Mouse (Mus musculus) cerebellum, postnatal 10 days (tissue): ENCODE data around the gene Map3k14.

Source experiments
- DNase-seq, 2 experiments: peaks; one replicate each; pipeline ENCODE4 v3.0.0; 2021; ENCODE audit warnings: mixed read lengths in 2 of 2

Map3k14 gene

DNA sequence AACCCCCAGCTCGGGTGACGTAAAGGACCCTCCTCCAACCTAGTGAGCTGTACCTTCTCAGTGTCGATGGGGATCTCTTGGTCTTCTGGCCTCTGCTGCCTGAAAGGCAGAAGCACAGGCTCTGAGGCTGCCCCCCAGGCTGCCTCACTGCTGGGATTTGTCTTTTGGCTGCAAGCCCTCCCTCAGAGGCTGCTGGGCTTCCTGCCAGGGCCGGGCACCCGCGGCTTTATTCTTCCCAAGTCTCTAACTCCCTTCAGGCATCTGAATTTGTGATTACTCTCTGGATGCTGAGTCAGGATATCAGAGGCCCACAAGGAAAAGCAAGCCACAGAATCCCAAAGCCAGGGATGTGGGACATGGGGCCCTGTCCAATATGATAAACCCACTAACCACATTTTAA, 65.6 kb downstream of the Map3k14 start:
- peak; percentile 76 to 84 for DNase-seq

DNA sequence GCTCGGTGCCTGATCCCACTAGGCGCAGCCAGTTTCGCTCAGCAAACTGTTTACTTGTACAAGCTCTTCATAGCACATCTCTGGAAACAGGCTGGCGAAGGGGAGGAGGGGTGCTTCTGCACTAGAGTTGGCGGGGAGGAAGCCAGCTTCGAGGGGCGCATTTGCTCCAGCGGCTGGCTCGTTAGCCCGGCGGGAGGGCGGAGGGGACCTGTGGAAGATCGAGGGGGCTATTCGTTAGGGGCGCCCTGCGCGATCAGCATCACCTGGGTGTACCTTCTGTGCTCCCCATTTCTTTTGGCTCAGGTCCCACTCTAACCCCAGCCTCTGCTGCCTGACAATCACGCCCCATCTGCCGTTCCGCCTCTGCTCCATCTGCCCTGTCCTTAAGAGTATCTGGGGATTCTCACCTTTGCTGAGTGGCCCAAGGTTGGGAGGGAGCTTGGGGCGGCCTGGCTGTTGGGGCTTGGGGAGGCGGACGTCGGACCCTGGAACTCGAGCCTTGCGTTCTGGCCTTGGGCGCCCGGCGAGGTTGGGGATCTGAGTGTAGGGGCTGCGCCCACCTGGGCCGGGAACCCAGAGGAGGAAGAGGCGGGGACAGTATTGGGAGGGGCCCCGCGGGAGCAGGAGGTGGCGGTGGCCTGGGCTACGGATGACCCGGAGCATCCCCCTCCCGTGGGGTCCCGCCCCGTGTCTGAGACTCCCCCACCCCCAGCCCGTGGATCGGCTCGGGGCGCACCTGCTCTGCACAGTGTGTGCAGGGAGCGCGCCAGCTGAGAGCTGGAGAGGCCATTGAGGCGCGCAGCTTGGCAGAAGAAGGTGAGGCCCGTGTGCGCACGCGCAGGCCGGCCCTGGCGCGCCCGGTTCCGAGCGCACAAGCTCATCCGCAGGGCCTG, 68.1 kb downstream of the Map3k14 start:
- DNase-seq, result peak; percentile 91 to 92

DNA sequence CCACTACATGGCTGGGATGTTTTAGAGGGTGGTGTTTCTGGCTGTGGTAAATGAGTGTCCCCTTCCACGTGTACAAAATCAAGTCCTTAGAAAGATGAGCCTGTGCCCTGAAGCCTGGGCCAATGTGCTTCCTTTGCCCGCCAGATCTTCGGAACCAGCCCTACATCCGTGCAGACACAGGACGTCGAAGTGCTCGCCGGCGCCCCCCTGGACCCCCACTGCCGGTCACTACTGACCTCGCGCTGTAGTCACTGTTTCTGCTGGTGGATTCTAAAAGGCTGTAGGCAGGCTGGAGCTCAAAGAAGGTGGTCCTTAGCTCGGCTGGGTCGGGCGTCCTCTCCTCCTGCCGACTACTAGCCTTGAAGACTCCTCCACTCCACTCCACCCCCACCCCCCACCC, 68.9 kb downstream of the Map3k14 start:
- DNase-seq, result peak in 1 of 2 experiments; percentile 43

DNA sequence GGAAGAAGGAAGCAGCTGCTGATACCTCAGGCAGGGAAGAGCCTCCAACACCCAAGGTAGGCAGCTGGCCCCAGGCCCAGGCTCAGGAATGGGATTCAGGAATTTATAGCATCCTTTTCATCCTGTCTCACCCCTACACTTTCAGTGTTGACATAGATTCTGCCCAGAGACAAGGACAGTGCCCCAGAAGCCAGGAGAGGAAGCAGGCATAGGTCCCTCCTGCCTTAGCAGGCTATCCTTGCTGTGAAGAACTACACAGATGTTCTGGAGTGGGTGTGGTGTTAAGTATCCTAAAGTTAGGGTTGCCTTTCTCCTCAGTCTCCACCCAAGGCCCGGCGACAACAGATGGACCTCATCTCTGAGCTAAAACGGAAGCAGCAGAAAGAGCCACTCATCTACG, 69.9 kb downstream of the Map3k14 start:
- DNase-seq, result peak in 1 of 2 experiments; percentile 25

DNA sequence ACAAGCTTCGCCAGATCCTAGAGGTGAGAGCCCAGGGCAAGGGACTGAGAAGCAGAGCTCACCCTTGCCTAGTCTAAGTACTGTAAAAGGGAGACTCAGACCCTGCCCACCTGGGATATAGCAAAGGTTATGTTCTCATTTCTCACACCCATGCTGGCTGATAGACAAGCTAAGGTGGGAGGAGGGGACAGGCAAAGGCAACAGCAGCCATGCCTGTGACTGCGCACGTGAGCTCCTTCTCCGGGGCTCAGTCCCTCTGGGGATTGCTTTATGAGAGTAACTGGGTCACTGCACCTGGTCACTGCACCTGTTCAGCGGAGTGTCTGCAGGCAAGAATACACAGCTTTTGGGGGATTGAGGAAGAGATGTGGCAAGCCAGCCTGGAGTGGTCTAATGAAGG, 71.6 kb downstream of the Map3k14 start:
- peak in 1 of 2 experiments; percentile 32 for DNase-seq

DNA sequence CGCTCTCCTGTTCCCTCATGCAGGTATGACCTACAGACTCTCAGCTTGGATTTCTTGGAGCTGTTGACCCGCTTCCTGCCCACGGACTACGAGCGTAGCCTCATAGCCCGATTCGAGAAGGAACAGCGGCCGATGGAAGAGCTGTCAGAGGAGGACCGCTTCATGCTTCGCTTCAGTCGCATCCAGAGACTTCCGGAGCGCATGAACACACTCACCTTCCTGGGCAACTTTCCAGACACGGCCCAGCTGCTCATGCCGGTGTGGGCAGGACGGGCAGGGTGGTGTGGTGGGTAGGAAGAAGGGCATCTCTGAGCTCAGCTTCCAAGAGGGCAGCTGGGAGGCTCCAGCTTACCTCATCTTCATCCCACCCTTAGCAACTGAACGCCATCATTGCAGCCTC, 72.0 kb downstream of the Map3k14 start:
- DNase-seq, result peak in 1 of 2 experiments; percentile 45

DNA sequence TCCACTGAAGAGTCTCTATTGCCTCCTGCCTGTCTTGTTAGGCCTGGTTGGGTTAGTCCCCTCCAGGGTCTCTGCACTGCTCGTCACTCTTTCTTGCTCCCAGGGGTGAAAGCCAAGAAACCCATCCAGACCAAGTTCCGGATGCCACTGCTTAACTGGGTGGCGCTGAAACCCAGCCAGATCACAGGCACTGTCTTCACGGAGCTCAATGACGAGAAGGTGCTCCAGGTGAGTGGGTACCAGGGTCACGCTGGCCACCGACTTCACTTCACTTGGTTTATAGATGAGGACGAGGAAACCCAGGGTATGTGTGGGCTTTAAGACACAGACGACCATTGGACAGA, 73.5 kb downstream of the Map3k14 start:
- peak in 1 of 2 experiments; percentile 27 for DNase-seq

DNA sequence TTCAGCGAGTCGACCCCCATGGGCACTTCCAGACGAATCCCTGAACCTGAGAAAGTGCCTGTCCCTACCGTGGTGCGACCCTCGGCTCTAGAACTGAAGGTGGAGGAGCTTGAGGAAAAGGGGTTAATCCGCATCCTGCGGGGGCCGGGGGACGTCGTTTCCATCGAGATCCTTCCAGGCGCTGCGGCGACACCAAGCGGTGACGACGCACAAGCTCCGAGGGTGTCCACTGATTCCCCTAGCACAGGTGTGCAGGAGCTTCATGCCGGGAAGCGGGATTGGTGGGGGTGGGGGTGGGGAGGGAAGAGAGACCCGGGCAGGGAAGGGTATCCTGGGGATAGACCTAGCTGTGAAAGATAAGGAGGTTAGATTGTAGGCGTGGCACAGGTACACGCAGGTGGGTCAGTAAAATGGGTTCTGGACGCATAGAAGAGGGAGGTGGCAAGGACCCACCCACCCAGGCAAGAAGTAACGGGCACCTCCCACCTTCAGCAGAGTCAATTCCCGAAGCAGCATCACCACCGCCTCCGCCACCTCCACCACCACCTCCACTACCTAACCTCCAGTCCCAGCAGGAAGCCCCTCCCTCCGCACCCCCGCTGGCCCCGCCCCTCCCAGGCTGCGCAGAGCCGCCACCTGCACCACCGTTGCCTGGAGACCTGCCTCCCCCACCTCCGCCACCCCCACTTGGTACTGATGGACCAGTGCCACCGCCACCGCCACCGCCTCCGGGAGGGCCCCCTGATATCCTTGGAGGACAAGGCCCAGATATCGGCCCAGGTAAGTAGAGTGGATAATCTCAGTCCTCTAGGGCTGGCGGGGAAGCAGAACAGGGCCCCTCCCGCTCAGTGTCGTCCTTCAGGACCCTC, 74.1 kb downstream of the Map3k14 start:
- peak; percentile 83 for DNase-seq

DNA sequence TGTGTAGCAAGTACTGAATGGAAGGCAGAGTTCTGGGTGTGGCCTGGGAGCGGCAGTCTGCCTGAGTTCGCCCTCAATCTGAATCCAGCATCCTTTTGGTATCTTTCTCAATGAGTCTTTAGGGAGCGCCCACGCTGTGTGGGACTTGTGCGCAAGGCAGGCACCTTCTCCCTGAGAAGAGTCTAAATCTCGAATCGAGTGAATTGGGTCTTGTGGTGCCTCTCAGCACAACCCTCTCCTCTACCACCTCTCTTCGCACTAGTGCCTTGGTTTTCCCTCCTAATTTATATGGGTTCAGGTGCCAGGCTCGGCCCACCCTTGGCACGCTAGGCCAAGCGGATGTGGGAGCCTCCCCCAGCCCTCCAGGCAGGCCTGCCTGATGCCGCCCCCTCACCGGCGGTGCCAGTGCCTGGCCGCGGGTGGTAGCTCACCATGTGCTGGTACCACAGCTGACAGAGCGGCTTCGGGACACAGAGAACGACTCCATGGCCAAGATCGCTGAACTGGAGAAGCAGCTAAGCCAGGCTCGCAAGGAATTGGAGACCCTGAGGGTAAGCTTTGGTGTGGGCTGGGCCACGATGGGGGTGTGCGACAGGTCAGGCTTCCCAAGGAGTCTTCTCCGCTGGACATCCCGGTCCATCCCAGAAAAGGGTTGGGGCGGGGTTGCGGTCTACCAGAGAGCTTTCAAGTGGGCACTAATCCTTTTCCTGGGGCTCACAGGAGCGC, 74.9 kb downstream of the Map3k14 start:
- DNase-seq, result peak; percentile 64

DNA sequence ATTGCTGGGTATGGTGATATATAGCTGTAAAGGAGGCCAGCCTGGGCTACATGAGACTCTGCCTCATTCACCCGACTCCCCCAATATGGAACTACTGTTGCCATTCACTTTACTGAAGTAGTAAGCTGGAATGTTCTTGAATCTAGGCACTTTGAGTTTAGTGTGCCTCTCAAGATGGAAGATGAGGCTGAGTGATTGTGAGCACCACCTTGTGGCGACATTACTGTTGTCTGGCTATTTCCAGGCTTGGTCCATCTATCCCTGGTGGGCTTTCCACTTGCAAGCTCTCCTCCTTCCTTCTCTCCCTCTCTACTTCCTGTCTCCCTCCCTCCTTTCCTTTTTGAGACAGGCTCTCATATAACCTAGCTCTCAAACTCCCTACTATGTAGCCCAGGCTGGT, 82.4 kb downstream of the Map3k14 start:
- DNase-seq, result peak; percentile 75 to 82

DNA sequence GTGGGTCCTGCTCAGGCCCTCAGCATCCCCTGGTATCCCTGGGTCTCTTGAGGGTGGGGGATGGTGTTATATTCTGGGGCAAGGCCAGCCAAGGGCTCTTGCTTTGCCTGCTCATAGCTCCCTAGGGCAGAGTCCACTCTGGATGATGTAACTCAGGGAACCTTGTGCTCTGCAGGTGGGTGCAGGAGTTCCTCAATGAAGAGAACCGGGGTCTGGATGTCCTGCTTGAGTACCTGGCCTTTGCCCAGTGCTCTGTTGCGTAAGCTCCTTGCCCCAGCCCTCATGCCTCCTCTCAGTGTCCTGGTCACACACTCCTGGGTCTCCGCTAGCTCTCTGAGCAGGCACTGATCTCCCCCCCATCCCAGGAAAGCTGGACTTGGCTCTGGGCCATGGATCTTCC, 85.4 kb downstream of the Map3k14 start:
- DNase-seq, result no peak

DNA sequence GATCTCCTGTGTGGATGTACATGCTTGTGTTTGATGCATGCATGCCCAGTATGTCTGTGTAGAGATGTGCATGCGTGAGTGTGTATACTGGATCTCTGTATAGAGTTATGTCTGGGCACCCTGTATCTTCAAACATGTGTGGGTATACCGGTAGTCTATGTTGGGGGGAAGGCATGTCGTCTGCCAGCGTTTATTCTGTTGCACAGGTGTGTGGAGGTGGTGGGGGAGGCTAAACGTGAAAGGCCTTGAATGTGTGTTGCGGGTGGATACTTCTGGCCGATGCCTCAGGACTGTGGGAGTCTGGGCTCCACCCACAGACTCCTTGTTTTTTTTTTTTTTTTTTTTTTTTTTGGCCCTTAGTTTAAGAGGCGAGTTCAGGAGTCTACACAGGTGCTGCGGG, 85.9 kb downstream of the Map3k14 start:
- no peak for DNase-seq

DNA sequence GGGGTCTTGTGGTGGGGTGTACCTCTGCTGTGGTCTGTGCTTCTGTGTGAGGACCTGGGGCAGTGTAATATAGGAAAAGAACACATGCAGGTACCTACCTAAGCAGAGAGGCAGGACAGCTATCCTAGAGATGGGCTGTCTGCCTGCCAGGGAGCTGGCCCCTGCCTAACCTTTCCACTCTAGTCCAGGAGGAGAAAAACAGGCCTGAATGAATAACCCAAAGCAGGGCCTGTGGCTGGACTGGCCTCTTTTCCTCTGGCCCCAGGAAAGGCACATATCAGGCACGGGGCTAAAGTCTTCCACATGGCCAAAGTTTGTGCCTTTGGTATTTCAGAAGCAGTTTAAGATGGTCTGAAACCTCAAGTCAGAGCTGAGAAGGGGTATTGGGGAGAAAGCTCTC, 86.8 kb downstream of the Map3k14 start:
- no peak for DNase-seq

DNA sequence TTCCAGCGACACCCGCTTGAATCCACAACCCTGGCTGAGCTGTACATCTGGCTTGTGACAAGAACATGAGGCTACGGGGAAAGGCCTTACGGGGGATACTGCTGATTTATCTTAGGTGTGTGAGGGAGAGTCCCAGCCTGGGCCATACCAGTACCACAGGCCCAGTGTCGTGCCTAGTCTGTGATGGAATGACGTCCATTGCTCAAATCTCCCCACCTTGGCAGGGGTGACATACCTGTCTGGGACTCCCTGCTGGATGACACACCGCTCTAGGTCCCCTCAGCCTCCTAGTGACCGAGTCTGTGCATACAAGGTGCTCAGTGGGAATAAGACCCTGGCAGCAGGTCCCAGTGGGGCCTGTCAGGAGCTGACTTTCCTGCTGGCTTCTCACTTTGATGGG, 88.5 kb downstream of the Map3k14 start:
- no peak for DNase-seq

DNA sequence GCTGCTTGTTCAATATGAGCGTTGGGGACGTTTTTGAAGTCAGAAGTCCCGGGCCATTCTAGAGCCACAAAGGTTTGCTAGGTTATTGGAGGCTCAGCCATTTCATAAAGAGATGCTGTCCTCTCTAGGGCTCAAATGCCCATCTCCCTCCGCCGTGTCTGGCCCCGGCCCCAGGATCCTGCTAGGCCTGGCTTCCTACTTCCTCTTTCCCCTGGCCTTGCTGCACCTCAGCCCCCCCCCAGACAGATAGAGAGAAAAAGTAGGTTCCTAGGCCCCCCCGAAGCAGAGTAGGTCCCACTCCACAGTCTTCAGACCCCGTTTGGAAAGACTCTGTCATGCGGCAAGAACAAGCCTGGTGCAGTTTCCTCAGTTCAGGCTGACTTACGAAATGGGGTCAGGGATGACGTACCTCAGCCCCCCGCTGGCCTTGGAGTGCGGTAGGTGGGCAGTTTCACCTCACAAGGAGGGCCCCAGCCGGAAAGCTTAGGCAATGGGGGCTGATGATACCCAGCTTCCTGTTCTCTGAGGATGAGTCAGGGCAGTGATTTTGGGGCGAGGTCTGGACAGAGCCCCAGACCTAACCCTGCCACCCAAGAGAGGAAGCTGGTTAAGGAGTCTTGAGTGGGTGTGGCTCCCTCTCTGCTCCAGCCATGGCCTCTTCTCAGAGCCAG, 89.3 kb downstream of the Map3k14 start:
- no peak for DNase-seq

DNA sequence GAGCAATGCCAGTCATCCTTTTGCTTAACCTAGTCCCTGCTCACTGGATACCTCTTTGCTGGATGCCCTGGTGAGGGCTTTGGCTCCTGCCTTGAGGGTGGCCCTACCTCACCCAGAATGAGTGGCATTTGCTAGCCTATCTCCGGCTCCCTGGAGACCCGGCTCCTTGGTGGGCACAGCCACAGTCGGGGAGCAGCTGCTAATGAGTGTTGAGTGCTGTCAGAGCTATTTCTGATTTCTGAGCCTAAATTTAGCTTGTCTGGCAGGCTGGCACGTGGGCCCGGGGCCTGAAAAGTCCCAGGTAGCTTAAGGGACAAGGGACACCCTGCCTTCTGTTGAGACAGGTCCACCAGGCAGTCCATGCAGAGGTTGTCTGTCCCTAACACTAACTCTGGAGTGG, 90.1 kb downstream of the Map3k14 start:
- DNase-seq, result no peak

DNA sequence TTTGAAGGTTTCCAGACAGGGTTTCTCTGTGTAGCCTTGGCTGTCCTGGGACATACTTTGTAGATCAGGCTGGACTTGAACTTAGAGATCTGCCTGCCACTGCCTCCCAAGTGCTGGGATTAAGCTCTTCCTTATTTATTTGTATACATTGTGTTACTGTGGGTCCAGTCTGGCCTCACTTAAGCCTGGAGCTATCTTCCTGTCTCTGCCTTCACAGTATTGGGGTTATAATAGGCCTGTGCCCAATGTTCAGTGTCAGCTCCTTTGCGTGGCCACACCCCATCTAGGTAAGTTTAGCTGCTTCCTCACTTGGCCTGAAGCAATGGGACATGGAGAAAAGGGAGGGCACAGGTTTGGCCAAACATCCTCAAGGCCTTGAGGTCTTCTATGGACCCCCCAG, 90.8 kb downstream of the Map3k14 start:
- no peak for DNase-seq

DNA sequence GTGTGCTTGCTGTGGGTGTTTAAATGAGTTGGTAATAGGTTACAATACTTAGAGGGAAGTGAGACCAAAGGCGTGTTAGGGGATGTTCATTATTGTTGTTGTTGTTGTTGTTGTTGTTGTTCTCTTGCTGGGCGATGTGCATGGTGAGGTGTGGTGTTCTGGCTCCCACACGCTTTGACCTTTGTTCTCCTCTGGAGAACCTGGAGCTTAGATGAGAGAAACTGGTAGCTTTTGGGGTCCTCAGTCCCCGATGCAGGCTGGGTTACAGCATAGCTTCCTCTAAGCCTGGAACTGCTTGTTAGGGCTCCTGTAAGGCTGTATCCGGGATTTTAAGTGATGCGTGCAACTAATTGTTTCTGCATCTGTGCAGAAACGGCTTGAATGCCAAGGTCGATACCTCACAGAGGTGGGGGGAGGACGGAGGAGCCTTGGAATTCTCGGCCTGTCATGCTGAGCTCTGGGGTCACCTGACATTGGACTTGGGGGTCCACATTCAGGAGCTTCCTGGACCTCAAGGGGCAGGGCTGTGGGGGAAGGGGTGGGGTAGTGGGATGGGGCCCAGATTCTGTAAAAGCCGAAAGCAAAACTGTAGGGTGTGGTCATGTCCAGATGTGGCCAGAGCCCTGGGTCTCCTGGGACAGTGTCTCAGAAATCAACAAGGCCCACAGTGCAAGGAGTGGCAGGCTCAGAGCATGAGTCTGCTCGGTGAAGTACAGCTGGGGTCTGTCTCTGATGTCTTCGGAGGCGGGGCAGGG, 91.4 kb downstream of the Map3k14 start:
- DNase-seq, result no peak

DNA sequence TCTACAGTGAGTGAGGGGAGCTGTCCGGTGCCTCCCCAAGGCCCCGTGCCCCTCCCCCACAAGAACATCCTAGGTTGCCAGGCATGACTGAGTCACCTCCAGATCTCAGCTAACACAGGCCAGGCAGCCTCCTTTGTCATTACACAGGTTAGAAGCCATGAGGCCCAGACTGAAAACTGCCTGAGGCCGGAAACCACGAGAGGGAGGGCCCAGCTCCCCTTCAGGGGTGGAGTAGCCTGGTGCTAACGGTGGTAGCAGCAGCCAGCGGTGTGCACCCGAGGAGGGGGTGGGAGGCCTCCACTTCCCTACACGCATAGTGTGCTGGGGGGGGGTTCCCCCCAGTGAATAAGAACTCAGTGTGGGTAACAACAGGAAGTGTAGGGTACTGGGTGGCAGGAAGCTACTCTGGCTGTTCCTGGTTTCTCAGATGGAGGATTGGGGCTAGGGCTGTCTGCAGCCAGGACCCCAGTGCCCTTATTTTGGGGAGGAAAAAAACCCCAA, 92.3 kb downstream of the Map3k14 start:
- DNase-seq, result no peak

DNA sequence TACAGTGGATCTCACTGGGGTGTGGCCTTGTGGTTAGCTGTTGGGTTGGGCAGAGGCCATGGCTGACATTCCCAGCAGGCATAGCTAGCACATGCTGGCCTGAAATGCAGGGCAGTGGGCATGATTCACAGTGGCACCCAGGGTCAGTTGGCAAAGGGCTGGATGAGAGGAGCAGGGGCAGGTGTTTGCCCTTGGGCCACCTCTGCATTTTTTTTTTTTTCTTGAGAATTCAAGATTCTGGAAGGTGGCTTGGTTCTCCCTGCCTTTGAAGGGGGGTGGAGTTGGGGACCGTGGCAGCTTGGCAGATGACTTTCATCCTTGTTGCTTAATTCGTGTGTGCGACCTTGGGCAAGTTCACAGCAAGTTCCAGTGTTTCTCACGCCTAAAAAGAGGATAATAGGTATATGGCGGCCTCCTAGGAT, 92.8 kb downstream of the Map3k14 start:
- no peak for DNase-seq

DNA sequence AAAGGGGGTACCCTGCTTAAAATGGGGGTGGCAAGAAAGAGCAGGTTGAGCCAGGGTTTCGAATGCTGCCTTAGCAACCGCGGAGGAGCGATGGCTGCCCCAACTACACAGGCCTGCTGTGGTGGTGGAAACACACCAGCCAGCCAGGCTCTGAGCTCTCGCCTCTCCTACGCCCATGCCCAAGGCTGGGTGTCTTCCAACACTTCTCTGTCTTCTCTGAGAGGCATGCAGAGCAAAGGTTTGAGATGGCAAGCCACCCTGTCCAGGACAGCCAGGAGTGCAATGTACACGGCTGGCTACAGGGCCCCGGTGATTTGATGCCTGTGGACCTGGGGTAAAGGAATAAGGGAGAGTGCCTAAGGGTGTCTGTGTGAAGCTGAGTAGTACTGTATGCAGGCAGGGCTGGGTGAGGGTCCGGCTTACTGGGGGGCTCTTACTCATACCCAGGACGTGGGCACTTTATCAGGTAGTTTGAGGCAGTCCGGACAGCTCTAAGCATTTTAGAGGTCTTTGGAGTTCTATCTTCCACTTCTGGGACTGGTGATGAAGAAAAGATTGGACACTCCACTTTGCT, 93.4 kb downstream of the Map3k14 start:
- DNase-seq, result no peak
